Mouse (Mus musculus): ENCODE results near the gene Lrrc8d. TPM values are rescaled to one million over a fixed set of nuclear protein-coding genes. Genes with fewer than 3 reads are reported as not detected.
A peak's percentile ranks its signal among the peaks of the same experiment; 100 is the strongest.
"Not testable (repeated sequence)": the region's sequence is repeated elsewhere in the genome, so short reads cannot be mapped to it uniquely, and the experiment has no call there.

Lrrc8d gene
- polyA plus RNA-seq, 1 experiment from 2014 or later = 19.4 TPM

- 0 out of 2 replicates have a peak, but pooled peaks cover 10% of the 10 kb centered on the region for H3K4me1 ChIP-seq
- H3K9me3 ChIP-seq = no peaks in the 10 kb centered on the region
- H3K27me3 ChIP-seq = no peaks in the 10 kb centered on the region
- ATAC-seq (ENCODE audit: insufficient number of reproducible peaks, insufficient read depth, low FRiP score, low TSS enrichment, low read depth) = no peak
- no peaks in the 10 kb centered on the region for H3K36me3 ChIP-seq
- H3K4me2 ChIP-seq = no peak overlapping the region
- WGBS = 38% methylated on average over 4 of the region's 4 CpGs
- H3K9ac ChIP-seq = no peak overlapping the region
- no peak overlapping the region for H3K27ac ChIP-seq
- no peak overlapping the region for H3K4me3 ChIP-seq
Measured at GRCm38 (mm10) chr5:105672332-105672731, 27.4 kb upstream of the Lrrc8d start.

GRCm38 (mm10) chr5:105675511-105675910, 24.3 kb upstream of the Lrrc8d start:
- Histone ChIP-seq H3K27me3 (no peaks in the 10 kb centered on the region), H3K27ac (no peak overlapping the region), H3K9me3 (no peaks in the 10 kb centered on the region), H3K9ac (no peak overlapping the region), H3K4me3 (no peak overlapping the region), H3K4me2 (no peak overlapping the region), H3K4me1 (peaks cover 20% of the 10 kb centered on the region), H3K36me3 (no peaks in the 10 kb centered on the region)
- WGBS = 87% methylated on average over 4 of the region's 4 CpGs
- ATAC-seq (ENCODE audit: insufficient number of reproducible peaks, insufficient read depth, low FRiP score, low TSS enrichment, low read depth) = no peak

GRCm38 (mm10) chr5:105677071-105677470, 22.7 kb upstream of the Lrrc8d start:
- H3K27me3 ChIP-seq = no peaks in the 10 kb centered on the region
- WGBS = 89% methylated on average over 2 of the region's 2 CpGs
- no peak overlapping the region for H3K4me2 ChIP-seq
- no peak overlapping the region for H3K4me3 ChIP-seq
- no peak overlapping the region for H3K9ac ChIP-seq
- H3K4me1 ChIP-seq = peaks cover 20% of the 10 kb centered on the region
- no peaks in the 10 kb centered on the region for H3K36me3 ChIP-seq
- no peak for ATAC-seq (ENCODE audit: insufficient number of reproducible peaks, insufficient read depth, low FRiP score, low TSS enrichment, low read depth)
- H3K27ac ChIP-seq = no peak overlapping the region
- H3K9me3 ChIP-seq = no peaks in the 10 kb centered on the region

GRCm38 (mm10) chr5:105678243-105678642, 21.5 kb upstream of the Lrrc8d start:
- no peak overlapping the region for H3K4me2 ChIP-seq
- no peaks in the 10 kb centered on the region for H3K36me3 ChIP-seq
- H3K27ac ChIP-seq = no peak overlapping the region
- H3K4me3 ChIP-seq = no peak overlapping the region
- ATAC-seq (ENCODE audit: insufficient number of reproducible peaks, insufficient read depth, low FRiP score, low TSS enrichment, low read depth) = no peak
- no peaks in the 10 kb centered on the region for H3K9me3 ChIP-seq
- peaks cover 20% of the 10 kb centered on the region for H3K4me1 ChIP-seq
- 75% methylated on average over 8 of the region's 8 CpGs for WGBS
- H3K9ac ChIP-seq = no peak overlapping the region
- no peaks in the 10 kb centered on the region for H3K27me3 ChIP-seq

GRCm38 (mm10) chr5:105679261-105679660, 20.5 kb upstream of the Lrrc8d start:
- no peaks in the 10 kb centered on the region for H3K9me3 ChIP-seq
- no peak overlapping the region for H3K4me3 ChIP-seq
- H3K4me2 ChIP-seq = no peak overlapping the region
- H3K9ac ChIP-seq = no peak overlapping the region
- no peak overlapping the region for H3K27ac ChIP-seq
- no peak for ATAC-seq (ENCODE audit: insufficient number of reproducible peaks, insufficient read depth, low FRiP score, low TSS enrichment, low read depth)
- WGBS = 76% methylated on average over 4 of the region's 4 CpGs
- H3K27me3 ChIP-seq = no peaks in the 10 kb centered on the region
- no peaks in the 10 kb centered on the region for H3K36me3 ChIP-seq
- peaks cover 20% of the 10 kb centered on the region for H3K4me1 ChIP-seq

GRCm38 (mm10) chr5:105679921-105680843, 19.6 kb upstream of the Lrrc8d start:
- 0 out of 2 replicates have a peak, but pooled peaks have one; percentile 22 for ATAC-seq (ENCODE audit: insufficient number of reproducible peaks, insufficient read depth, low FRiP score, low TSS enrichment, low read depth)
- no peak overlapping the region for H3K4me3 ChIP-seq
- no peak overlapping the region for H3K27ac ChIP-seq
- H3K9me3 ChIP-seq = no peaks in the 10 kb centered on the region
- H3K27me3 ChIP-seq = no peaks in the 10 kb centered on the region
- peaks cover 13% of the 10 kb centered on the region for H3K4me1 ChIP-seq
- 53% methylated on average over 9 of the region's 9 CpGs for WGBS
- no peaks in the 10 kb centered on the region for H3K36me3 ChIP-seq
- no peak overlapping the region for H3K9ac ChIP-seq
- H3K4me2 ChIP-seq = no peak overlapping the region

- Histone ChIP-seq H3K27me3 (no peaks in the 10 kb centered on the region), H3K9ac (no peak overlapping the region), H3K4me2 (no peak overlapping the region), H3K4me1 (peaks cover 10% of the 10 kb centered on the region), H3K4me3 (no peak overlapping the region), H3K36me3 (no peaks in the 10 kb centered on the region), H3K27ac (no peak overlapping the region), H3K9me3 (no peaks in the 10 kb centered on the region)
- no peak for ATAC-seq (ENCODE audit: insufficient number of reproducible peaks, insufficient read depth, low FRiP score, low TSS enrichment, low read depth)
- WGBS = 69% methylated on average over 9 of the region's 9 CpGs
Measured at GRCm38 (mm10) chr5:105682143-105682611, 17.6 kb upstream of the Lrrc8d start.

GRCm38 (mm10) chr5:105683912-105684350, 15.8 kb upstream of the Lrrc8d start:
- H3K27me3 ChIP-seq = no peaks in the 10 kb centered on the region
- no peak overlapping the region for H3K27ac ChIP-seq
- no peak overlapping the region for H3K9ac ChIP-seq
- ATAC-seq (ENCODE audit: insufficient number of reproducible peaks, insufficient read depth, low FRiP score, low TSS enrichment, low read depth) = no peak
- peaks cover 10% of the 10 kb centered on the region for H3K4me1 ChIP-seq
- no peaks in the 10 kb centered on the region for H3K36me3 ChIP-seq
- H3K9me3 ChIP-seq = no peaks in the 10 kb centered on the region
- H3K4me3 ChIP-seq = no peak overlapping the region
- no peak overlapping the region for H3K4me2 ChIP-seq
- 30% methylated on average over 4 of the region's 4 CpGs for WGBS

- H3K4me2 ChIP-seq = no peak overlapping the region
- H3K27ac ChIP-seq = no peak overlapping the region
- no peak overlapping the region for H3K4me3 ChIP-seq
- no peaks in the 10 kb centered on the region for H3K27me3 ChIP-seq
- no peaks in the 10 kb centered on the region for H3K36me3 ChIP-seq
- H3K9me3 ChIP-seq = no peaks in the 10 kb centered on the region
- H3K9ac ChIP-seq = no peak overlapping the region
- 27% methylated on average over 14 of the region's 14 CpGs for WGBS
- no peak for ATAC-seq (ENCODE audit: insufficient number of reproducible peaks, insufficient read depth, low FRiP score, low TSS enrichment, low read depth)
- peaks cover under 1% of the 10 kb centered on the region for H3K4me1 ChIP-seq
Measured at GRCm38 (mm10) chr5:105684861-105685600, 14.7 kb upstream of the Lrrc8d start.

GRCm38 (mm10) chr5:105685780-105686305, 13.9 kb upstream of the Lrrc8d start:
- H3K9ac ChIP-seq; H3K4me3 ChIP-seq; H3K4me1 ChIP-seq; H3K36me3 ChIP-seq; H3K27ac ChIP-seq; H3K27me3 ChIP-seq; H3K4me2 ChIP-seq; H3K9me3 ChIP-seq; ATAC-seq (ENCODE audit: insufficient number of reproducible peaks, insufficient read depth, low FRiP score, low TSS enrichment, low read depth): not testable (repeated sequence)
- 73% methylated on average over 7 of the region's 7 CpGs for WGBS

- H3K36me3 ChIP-seq = no peaks in the 10 kb centered on the region
- no peak overlapping the region for H3K4me2 ChIP-seq
- no peak overlapping the region for H3K4me3 ChIP-seq
- 62% methylated on average over 12 of the region's 12 CpGs for WGBS
- no peaks in the 10 kb centered on the region for H3K27me3 ChIP-seq
- no peak overlapping the region for H3K27ac ChIP-seq
- ATAC-seq (ENCODE audit: insufficient number of reproducible peaks, insufficient read depth, low FRiP score, low TSS enrichment, low read depth) = no peak
- 0 out of 2 replicates have a peak, but pooled peaks cover 4% of the 10 kb centered on the region for H3K4me1 ChIP-seq
- H3K9ac ChIP-seq = no peak overlapping the region
- H3K9me3 ChIP-seq = no peaks in the 10 kb centered on the region
Measured at GRCm38 (mm10) chr5:105686331-105686995, 13.3 kb upstream of the Lrrc8d start.

Measured in embryonic facial prominence, embryonic 13.5 days (tissue).